Mouse (Mus musculus) layer of hippocampus, adult 9-11 months (tissue): ENCODE results near the gene Asb4.

Experiments used
- DNase-seq: peaks from one replicate; pipeline ENCODE4 v3.0.0; 2022

Asb4 gene

DNA sequence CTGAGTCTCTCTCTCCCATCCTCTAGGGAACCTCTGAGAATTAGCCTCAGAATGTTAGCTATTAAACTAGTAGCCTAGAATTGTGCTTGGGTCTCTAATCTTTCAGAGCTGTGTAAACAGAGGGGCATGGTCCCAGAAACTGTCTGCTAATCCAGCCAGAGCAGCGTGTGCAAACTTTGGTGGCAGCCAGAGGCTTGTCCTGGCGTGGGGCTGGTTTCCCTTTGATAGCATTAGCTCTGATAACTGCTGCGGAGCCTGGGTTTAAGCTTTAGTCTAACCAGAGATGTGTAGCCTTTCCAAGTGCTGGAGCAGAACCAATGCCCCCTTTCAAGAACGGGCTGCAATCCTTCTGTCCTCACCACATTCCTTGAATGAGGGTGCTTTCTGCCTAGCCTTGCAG, 11.8 kb downstream of the Asb4 start:
- DNase-seq: no peak

DNA sequence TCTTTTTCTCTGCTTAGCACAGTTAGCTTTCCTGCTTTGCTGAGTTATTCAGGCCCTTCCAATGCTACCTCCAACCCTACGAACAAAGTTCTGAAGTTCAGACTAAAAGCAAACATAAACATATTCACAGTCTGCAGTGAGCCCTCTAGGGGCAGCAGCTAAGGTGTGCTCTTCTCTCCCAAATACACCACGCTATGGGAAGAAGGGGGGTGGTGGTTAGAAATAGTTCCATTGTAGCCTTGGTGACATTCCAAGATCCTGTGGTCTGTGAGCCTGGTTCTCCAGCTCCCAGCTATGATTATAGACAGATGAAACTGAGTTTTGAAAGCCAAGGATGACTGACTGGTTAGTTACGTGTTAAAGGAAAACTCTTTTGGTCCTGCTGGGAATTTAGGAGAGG, 13.6 kb downstream of the Asb4 start:
- DNase-seq: no peak

DNA sequence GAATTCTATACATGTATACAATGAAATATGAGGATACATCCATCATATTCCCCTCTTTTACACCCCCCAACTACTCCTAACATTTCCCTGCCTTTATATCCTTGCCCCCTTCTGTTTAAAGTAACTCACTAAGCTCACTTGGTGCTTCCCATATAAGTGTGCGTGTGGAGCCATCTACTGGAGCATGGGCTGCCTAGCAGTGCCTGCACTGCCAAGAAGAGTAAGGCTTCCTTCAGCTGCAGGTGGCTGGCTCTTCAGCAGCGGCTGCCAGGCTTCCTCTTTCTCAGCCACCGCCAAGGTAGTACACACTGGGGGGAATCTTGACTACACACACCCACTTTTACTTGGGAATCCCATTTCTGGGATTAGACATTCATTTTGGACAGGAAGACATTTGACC, 18.2 kb downstream of the Asb4 start:
- peak; percentile 62 for DNase-seq

DNA sequence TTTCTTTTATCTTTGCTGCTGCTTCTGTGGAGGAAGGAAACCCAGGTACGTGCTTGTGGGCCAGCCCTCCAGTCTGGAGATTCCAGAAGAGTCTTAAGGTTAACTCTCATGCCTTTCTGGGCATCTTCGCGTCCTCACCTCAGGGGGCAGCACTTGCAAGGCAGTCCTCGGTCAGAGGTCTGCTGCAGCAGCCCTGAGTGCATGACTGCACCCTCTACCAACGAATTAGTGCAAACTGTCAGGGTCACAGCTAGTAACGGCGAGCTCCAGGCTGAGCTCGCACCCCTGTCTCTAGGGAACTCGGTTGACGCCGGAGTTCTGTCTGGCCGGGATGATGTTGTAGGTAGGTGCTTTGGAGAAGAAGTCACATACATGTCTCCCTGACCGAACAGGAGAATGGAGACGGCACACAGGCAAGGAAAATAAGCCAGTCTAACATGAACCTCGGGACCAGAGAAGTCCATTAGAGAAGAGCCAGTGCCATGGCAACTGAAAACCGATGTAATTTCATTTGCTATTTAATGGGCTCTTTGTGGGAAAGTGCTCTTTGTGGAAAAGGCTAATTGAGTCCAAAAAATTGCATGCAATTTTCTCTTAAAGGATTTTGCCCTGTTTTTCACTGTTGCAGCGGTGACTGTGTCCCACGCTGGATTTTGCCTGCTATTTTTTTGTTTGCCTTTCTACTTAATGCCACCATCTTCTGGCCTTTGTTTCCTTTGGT, 20.1 kb downstream of the Asb4 start:
- no peak for DNase-seq

DNA sequence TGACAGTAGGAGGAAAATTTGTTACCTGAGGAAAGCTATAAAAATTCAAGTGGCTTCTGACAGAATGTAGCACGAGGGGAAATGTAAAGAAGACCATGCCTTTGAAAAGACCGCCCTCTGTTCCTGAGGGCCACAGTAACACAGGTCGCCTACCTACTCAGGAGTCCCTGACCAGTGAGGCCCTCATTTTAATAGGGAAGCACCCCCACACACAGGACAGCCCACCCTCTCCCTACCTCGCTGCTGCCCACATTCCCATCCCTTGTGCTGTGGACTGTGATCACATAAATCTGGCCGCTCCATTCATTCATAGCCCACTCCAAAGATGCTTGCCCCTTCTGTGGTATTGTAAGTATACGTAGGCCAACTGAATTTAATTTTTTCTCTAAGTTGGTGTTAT, 20.8 kb downstream of the Asb4 start:
- no peak for DNase-seq

DNA sequence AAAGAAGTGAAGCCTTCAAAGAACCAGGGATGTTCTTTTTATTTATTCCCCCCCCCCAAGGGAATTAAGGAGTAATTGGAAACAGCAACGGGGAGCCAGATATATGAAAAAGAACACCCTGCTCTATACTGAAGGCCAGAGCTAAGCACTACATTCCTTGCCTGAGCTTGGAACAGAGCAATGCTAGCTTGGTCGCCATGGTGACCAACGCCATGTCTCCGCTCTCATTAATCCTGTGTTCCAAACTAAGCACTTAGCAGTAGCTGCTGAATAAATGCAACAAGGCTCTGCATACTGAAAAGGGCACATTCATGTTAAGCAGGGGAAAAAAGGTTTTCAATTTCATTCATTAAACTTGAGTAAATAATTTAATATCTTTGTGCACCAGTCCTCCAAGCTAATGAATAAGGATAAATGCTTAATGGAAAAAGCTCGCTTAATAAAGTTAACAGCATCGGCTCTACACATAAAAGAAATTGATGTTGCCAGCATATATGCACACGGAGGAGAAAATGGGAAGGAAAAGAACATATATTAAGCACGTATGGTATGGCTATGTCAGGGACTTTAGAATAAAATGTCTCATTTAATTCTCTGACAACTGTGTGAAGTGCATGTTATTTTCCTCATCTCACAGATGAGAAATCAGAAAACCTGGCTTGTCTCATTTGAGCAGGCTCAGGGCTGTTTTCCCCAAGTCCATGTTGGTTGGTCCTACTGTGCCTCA, 25.4 kb downstream of the Asb4 start:
- peak; percentile 81 for DNase-seq

DNA sequence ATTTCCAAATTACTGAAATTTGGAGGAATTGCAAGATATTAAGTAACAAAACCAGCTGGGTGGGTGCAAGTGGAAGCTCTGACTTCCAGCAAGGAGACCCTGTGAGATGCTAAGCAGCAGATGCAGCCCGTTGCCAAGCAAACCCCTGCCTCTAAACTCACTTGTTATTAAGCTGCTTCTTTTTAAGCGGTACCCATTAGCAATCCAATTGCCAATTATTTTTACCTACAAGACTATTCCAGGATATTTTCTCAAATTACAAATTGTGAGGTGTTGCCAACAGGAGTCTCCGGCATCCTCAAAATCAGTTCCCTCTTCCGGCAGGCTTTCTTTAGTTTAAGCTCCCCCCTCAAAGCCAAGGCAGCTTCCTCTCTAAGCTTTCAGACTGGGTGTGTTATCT, 26.5 kb downstream of the Asb4 start:
- DNase-seq: no peak

DNA sequence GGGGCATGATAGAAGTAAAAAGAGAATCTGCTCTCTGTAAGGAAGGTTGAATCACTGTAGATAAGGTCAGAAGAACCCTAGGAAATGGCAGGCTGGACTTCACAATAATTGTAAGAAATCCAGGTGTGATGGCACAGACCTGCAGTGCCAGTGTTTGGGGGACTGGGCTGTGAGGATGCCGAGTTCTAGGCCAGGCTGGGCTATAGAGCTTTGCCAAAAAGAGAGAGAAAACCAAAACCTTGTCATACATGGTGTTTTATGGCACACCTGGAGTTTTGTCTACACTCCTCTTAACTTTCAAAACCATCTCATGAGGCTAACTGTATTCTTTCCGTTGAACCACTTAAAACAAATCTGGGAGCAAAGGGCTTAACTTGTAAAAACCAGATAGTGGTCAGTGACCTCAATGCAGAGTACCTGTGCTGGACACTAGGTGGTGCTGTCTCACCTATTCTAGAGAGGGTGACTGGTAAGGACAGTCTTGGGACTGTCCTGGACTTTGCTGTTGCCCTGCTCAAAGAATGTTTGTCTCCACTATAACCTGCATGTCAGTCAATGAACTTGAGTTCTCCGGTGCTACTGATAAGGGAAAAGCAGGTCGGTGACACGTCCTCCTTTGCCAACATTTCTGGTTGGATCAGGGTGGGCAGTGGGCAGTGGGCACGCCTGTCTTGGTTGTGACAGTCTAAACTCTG, 27.7 kb downstream of the Asb4 start:
- DNase-seq: peak; percentile 28

DNA sequence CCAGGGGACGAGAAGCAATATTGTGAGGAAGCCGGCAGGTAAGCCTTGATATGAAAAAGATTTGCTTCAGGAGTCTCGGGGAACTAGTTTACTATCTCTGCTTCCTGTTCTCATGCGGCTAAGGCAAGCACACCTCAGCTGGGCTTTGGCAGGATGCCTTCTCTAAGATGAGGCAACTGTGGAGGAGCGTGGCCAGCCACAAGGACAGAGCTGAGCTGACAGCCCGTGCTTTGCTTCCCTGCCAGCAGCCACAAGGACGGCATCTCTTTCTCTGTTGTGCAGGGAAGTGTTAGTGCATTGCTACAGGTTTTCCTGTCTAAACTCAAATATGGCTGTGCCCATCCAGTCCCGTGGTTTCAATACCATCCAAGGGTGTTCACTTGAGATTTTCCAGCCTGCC, 30.1 kb downstream of the Asb4 start:
- no peak for DNase-seq

DNA sequence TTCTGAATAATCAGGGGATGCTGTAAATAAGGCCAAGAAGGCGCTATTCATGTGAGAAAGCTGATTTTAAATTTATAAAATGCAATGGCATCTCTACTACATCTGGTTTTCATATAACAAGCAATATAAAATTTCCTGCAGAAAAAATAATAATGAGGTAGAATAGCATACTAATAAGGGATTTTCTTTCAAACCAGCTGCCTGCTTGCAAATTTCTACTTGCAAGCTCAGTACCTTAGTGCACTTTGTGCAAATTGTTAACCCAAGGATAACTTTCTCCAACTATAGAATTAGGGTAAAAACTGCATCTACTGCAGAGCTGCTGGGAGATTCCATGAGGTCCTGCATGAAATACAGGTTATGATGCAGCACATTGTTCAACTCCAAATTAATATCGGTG, 38.3 kb downstream of the Asb4 start:
- no peak for DNase-seq

DNA sequence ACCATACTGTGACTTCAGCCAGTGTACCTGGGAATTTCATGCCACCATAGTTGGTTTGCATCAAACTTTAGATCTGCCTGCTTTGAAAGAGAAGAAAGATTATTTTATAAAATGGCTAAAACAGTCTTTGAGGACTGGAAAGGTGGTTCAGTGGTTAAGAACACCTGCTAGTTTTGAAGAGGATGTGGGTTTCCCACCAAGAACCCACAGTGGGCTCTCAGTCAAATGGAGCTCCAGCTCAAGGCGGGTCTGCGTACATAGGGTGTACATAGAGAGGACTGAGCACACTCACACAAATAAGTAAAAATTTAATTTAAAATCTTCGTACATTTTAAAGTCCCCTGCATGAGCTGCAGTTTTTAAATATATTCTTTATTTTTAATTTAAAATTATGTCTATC, 39.2 kb downstream of the Asb4 start:
- DNase-seq: no peak

DNA sequence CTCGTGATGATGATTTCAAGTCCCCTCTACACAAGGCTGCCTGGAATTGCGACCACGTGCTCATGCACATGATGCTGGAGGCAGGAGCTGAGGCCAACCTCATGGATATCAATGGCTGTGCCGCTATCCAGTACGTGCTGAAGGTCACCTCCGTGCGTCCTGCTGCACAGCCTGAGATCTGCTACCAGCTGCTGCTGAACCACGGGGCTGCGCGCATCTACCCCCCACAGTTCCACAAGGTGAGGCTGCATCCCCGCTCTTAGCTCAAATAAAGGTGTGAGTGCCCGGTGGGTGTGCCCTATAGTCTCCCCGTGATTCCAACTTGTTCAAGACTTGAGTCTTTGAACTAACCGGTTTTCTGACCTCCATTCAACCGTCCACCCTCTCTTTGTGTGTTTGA, 40.4 kb downstream of the Asb4 start:
- no peak for DNase-seq

DNA sequence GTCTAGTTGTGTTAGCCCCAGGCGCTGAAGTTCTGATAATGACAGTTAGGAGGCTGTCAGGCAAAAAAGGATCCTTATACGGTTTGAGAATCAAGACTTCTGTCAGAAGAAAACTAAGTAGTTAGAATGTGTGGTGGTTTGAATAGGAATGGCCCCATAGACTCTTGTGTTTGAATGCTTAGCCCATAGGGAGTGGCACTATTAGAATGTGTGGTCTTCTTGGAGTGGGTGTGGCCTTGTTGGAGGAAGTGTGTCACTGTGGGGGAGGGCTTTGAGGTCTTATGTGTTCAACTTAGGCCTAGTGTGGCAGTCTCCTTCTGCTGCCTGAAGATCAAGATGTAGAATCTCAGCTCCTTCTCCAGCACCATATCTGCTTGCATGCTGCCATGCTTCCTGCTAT, 43.8 kb downstream of the Asb4 start:
- DNase-seq: no peak

DNA sequence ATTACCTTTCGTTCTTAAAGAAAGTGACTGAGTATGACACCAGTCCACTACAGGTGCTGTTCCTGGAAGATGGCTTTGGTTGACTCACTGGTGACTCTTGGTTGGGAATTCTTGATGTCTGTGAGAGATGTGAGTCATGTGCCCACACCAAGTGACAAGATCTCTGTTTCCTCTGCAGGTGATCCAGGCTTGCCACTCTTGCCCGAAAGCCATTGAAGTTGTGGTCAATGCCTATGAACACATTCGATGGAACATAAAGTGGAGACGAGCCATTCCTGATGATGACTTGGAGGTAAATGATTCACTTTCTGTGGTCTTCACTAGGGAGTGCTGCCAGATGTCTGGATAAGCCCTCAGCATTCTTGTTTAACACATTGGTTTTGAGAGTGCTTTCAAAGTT, 46.4 kb downstream of the Asb4 start:
- DNase-seq: no peak

DNA sequence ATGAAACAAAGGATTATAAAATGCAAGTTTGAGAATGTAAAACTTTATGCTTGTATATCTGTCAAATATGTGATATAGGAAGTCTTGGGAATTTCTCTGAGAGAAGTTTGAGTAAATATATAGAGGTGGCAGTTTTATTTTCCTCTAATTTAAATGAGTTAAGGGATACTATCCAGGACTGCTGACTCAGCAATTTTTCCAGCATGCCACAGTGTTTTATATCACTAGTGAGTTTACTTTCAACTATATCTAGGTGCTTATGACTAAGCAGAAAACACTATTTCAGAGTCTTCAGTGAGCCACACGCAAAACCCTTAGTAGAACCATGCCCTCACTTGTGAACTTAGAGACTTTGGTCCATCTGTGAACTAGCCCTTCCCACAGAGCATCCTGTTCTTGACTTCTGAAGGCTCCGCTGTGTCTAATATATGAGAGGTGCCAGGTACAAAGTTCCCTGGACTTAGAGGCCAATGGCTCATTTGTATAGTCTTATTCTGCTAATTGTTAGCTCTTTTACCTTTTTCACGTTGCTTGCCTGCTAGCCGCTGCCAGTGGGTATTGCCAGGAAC, 46.9 kb downstream of the Asb4 start:
- DNase-seq: no peak

DNA sequence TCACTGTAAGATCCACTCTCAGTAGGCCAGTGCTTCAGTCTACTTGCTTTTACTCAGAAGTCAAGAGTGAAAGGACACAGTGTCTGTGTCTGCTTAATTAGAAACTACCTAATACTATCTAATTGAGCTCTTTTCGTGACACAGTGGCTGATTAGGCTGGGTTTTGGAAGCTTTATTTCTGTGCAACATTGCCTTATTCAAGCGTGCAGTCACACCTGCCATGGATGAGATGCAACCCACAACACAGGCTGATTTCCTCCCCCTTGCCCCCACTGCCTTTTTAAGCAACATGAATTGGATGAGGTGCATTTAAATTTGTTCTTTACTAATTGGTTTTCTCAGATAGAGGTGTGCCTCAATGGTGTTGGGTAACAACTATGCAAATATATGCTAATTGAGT, 50.7 kb downstream of the Asb4 start:
- DNase-seq: no peak

DNA sequence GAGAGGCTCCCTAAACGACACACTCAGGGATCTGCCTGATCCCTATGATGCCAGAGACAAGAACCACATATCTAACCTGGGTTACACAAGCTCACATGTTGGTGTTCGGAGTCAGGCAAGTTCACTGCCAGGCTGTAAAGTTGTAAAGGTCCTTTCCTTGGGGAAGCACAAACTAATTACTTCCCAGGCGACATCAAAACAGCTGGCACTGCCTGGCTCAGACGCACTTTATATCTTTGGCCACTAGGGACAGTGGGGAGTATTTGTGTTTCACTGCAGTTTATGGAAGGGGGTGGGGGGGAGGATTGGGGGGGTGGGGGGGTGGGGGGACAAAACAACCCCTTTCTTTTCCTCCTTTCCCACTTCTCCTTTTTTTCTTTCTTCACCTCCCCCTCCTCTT, 54.6 kb downstream of the Asb4 start:
- no peak for DNase-seq

DNA sequence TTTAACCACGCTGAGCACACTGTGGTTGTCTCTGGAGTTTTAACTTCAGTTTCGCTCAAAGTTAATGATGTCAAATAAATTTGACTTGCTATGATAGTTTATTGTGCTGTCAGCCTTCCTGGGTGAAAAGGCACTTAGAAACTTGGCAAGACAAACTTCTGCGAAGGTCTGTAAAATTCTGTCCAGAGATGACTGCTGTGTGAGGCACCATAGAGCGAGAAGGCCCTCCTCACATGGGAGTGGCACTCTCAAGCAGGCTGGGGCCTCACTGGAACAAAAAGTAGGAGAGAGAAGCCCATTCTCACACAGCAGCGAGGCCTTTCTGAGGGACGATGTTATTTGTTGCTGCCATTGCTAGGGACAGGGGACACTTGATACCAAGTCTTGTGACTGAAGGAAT, 58.0 kb downstream of the Asb4 start:
- no peak for DNase-seq

DNA sequence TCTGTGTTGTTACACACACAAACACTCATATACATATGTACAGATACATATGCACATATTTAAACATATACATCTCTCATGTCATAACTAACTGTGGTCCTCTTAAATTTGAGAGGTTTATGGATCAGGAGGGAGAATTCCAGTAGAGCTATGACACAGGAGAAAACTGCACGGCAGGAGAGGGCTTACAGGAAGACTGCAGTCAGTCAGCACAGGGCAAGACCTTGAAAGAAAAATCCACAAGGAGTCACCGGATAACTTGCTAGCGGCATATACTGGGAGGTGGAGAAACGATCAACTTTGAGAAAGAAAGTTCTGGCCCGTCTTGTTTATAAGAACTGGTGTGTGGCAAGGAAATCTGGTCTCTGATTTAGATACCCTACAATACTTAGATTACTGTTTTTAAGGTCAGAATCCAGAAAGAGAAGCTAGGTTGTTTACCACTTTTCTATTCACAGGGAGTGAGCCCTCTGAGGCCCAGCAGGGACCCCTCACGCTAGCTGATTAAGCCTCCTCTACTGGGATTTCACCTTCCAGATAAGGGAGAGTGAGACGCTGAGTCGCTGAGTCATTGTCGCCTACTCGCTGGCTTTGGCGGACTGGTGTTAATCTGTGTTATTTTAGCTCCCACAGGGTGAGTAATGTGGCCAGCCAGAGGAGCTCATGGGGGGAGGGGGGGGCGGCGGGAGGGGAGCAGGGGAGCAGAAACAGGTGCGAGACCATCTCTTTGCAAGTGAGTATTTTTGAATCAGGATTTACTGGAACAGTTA, 59.3 kb downstream of the Asb4 start:
- DNase-seq: peak; percentile 34

DNA sequence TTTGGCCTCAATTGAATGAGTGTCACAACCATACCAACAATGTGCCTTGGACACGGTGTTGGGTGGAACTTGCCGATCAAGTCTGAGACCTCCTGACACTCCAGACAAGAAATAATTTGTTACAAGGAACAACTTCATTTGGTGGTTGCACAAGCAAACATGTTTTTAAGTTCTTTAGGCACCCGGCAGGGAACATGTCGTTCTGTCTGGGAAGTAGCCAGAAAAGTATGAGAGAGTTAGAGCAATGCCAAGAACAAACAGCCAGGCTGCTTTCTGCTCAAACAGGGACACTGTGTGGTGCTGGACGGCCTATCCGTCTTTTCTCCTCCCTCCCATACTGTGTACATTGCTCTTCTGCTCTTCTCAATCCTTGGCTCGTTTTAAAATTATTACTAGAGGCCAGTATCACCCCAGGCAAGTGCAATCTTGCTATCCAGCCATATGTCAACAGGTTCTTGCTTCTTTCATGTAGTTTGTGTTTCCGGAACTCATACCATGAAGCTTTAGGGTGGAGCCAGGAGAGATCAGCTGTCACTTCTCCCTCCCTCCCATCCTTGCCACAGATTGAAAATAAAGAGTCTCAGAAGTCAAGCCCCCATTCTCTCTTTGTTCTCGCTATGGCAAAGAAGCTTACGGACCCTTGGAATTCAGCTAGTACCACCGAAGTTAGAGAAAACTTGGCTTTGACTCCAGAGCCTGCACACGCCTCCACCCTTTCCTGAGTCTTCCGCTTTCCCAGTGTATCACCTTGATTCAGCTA, 60.1 kb downstream of the Asb4 start:
- peak; percentile 40 for DNase-seq

DNA sequence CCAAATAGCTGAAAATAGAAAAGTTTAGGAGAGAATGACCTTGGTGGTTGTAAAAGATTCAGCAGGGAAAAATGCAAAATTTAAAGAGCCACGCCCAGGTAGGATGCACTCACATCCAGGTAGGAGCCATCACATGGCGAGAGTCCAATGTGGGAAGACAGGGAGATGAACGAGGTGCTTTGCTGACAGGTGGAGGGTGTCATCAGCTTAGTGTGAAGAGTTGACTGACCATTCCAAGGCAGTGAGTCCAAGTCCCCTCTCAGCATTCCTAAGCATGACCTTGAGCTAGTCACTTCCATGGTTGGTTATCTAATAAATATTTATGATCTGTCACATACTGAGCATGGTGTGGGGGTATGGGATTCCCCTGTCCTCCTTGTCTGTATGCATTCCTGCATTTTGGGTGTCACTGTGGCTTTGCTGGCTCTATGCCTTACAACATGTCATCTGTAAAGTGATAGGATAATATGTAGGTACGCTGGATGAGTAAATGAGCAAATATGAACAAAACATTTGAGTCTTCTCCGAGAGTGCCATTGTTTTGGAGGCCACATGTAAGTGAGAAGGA, 61.2 kb downstream of the Asb4 start:
- no peak for DNase-seq

DNA sequence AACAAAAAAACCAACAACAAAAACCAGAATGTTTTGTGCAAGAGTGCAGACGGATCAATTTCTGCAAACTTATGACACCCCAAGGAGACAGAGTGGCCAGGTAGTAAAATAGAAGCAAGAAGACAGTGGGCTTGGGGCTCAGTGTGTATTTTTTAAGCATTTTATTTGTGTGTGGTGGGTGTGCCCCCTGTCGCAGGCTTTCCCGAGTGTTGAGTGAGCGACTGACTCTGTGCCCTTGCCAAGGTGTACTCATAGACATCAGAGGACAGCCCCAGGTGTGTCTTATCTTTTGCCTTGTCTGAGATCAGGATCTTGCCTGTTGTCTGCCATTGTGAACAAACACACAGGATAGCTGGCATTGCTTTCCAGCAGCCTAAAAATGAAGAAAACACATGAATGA, 63.8 kb downstream of the Asb4 start:
- no peak for DNase-seq
